Mouse (Mus musculus) lung, embryonic 14.5 days (tissue): ENCODE results near the gene AI467606. TPM values are rescaled to one million over a fixed set of nuclear protein-coding genes. Genes with fewer than 3 reads are reported as not detected.

ENCODE experiments used
- ATAC-seq: fragments of 200-750 bp; cut with Nextera tagmentation; 2 replicates; pipeline ENCODE4 v1.8.0; 2017; ENCODE audit warnings: mild to moderate bottlenecking, moderate TSS enrichment, moderate library complexity; ENCODE audit not compliant: insufficient read depth
- DNase-seq: peaks from one replicate; pipeline ENCODE4 v3.0.0-alpha.2; 2015
- H3K27ac ChIP-seq: fragments of 300-500 bp; sonication (generic); 2 replicates; pipeline ENCODE4 v1.5.1; 2014; ENCODE audit warnings: low read depth, mild to moderate bottlenecking, moderate library complexity
- H3K27me3 ChIP-seq: fragments of 300-500 bp; sonication (generic); 2 replicates; pipeline ENCODE4 v1.6.1; 2014; ENCODE audit warnings: low read length, control low read depth; ENCODE audit not compliant: insufficient read depth
- H3K36me3 ChIP-seq: fragments of 300-500 bp; sonication (generic); 2 replicates; pipeline ENCODE4 v1.6.1; 2014; ENCODE audit warnings: control low read depth; ENCODE audit not compliant: insufficient read depth
- H3K4me1 ChIP-seq: fragments of 300-500 bp; sonication (generic); 2 replicates; pipeline ENCODE4 v1.6.1; 2014; ENCODE audit warnings: antibody characterized with exemption, control low read depth; ENCODE audit not compliant: insufficient read depth
- H3K4me2 ChIP-seq: fragments of 300-500 bp; sonication (generic); 2 replicates; pipeline ENCODE4 v1.6.1; 2014; ENCODE audit warnings: mild to moderate bottlenecking
- H3K4me3 ChIP-seq: fragments of 300-500 bp; sonication (generic); 2 replicates; pipeline ENCODE4 v1.5.1; 2014; ENCODE audit warnings: low read depth, low read length
- H3K9ac ChIP-seq: fragments of 300-500 bp; sonication (generic); 2 replicates; pipeline ENCODE4 v1.6.1; 2014
- H3K9me3 ChIP-seq: fragments of 300-500 bp; sonication (generic); 2 replicates; pipeline ENCODE4 v1.6.1; 2016; ENCODE audit warnings: low read depth, low read length, control low read depth
- CTCF ChIP-seq: IDR thresholded peaks from 2 replicates; pipeline ENCODE4 v1.5.1; 2016; ENCODE audit warnings: antibody characterized with exemption, low read depth
- WGBS: fragments of 180-500 bp; shearing (Covaris S2); extraction: QIAGEN DNeasy Blood & Tissue Kit; methylation state at CpG from one replicate; pipeline ENCODE4 v1.1.7; 2014; 5-methylcytosine and 5-hydroxymethylcytosine counted together
- polyA plus RNA-seq: library from polyadenylated mRNA; unstranded; fragments of >200 nt; fragmentation: Nextera tagmentation; extraction: Ambion mirVana; gene quantifications from 2 replicates; pipeline ENCODE4 v1.2.1, GENCODE M21; 2014

Gene AI467606
- polyA plus RNA-seq, 1 experiment from 2014 or later = 6.5 TPM

DNA sequence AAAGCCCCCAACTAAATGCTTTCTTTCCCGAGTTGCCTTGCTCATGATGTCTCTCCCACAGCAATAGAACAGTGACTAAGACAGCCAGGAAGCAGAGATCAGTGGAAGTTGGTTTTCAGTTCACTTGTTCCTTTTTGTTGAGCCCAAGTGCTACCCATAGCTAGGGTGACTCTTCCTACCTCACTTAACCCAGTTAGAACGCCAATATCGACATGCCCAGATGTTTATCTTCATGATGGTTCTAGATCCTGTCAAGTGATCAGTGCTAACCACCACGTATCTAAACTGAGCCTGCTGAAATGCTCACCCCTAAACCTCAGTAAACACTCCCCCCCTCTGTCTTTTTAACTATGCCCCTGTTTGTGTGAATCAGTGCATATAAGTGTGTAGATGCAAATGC is 8.4 kb downstream of the AI467606 start:
- no peaks in the 10 kb centered on the region for H3K4me1 ChIP-seq
- H3K4me2 ChIP-seq = no peak overlapping the region
- H3K4me3 ChIP-seq = no peak overlapping the region
- no peak for TF ChIP-seq CTCF
- H3K36me3 ChIP-seq = no peaks in the 10 kb centered on the region
- WGBS = 75% methylated on average over 4 of the region's 4 CpGs
- H3K9ac ChIP-seq = no peak overlapping the region
- no peak overlapping the region for H3K27ac ChIP-seq
- H3K27me3 ChIP-seq = no peaks in the 10 kb centered on the region
- DNase-seq (no peak), ATAC-seq (no peak)
- H3K9me3 ChIP-seq = no peaks in the 10 kb centered on the region

DNA sequence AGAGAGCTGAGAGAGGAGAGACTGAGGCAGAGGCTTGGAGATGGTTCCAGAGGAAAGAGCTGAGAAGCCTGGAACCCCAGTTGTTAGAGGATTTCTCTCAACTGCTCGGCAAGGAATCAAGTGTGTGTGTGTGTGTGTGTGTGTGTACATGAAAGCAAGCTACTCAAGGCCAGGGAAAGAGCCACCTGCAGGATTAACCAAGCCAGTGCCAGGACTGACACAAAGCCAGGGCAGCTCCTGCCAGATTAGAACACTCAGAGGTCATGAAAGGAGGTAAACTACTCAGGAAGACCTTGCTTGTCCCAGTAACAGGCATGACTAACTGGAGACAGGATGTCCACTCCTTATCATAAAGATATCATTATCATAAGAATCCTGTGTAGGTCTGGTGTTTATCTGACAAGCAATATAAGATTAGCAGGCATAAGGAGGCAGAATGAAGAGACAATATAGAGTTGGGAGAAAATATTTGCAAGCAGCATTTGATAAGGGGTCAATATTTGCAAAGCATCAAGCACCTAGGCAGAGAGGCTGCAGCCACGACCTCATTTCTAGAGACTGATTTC is 10.4 kb downstream of the AI467606 start:
- ATAC-seq = no peak
- Histone ChIP-seq H3K4me2 (no peak overlapping the region), H3K9ac (no peak overlapping the region), H3K4me3 (no peak overlapping the region), H3K4me1 (no peaks in the 10 kb centered on the region), H3K36me3 (no peaks in the 10 kb centered on the region), H3K9me3 (no peaks in the 10 kb centered on the region), H3K27ac (no peak overlapping the region), H3K27me3 (no peaks in the 10 kb centered on the region)
- TF ChIP-seq CTCF = peak; percentile 26; the same call in 1 of the 2 replicates
- WGBS = 24% methylated on average over 2 of the region's 2 CpGs
- no peak for DNase-seq

DNA sequence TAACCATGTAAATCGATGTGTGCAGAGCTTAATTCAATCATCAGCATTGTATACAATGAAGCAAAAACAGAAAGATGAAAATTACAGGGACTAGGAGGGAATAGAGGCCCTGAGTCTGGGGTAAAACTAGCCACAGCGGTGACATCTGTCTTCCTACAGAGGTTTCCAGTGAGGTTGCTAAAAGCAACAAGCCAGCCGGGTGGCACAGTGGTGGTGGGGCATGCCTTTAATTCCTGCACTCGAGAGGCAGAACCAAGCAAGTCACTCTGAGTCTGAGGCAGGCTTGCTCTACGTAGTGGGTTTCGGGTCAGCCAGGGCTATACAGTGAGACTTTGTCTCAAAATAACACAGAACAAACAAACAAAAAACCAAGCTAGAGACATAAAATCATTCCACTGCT is 11.0 kb downstream of the AI467606 start:
- WGBS = 62% methylated on average over 6 of the region's 6 CpGs
- Histone ChIP-seq H3K27ac (no peak overlapping the region), H3K9me3 (no peaks in the 10 kb centered on the region), H3K4me1 (no peaks in the 10 kb centered on the region), H3K4me2 (no peak overlapping the region), H3K4me3 (no peak overlapping the region), H3K27me3 (no peaks in the 10 kb centered on the region), H3K9ac (no peak overlapping the region), H3K36me3 (no peaks in the 10 kb centered on the region)
- no peak for ATAC-seq
- TF ChIP-seq CTCF = no peak
- no peak for DNase-seq

DNA sequence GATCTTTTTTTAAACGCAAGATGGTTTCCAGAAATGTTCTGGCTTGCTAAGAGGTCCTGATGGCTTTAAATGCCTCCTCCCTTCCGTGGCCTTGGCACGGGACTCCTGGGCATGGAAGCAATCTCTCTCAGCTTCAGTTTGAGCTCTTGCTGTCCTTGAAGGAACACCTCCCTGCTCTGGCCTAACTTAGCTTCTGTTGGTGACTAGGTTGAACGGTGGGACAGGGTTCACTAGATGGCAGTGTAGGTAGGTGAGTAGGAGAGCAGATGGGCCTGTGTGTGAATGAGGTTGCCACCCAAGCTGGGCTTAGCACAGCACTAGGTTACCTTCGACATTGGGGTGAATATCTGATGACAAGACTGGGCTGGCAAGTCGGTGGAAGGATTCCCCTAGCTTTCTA is 12.8 kb downstream of the AI467606 start:
- Histone ChIP-seq H3K27me3 (no peaks in the 10 kb centered on the region), H3K27ac (no peak overlapping the region), H3K4me3 (no peak overlapping the region), H3K4me1 (no peaks in the 10 kb centered on the region), H3K9me3 (no peaks in the 10 kb centered on the region), H3K9ac (no peak overlapping the region), H3K4me2 (no peak overlapping the region), H3K36me3 (no peaks in the 10 kb centered on the region)
- WGBS = 56% methylated on average over 6 of the region's 6 CpGs
- ATAC-seq = no peak
- TF ChIP-seq CTCF = no peak
- DNase-seq = no peak

DNA sequence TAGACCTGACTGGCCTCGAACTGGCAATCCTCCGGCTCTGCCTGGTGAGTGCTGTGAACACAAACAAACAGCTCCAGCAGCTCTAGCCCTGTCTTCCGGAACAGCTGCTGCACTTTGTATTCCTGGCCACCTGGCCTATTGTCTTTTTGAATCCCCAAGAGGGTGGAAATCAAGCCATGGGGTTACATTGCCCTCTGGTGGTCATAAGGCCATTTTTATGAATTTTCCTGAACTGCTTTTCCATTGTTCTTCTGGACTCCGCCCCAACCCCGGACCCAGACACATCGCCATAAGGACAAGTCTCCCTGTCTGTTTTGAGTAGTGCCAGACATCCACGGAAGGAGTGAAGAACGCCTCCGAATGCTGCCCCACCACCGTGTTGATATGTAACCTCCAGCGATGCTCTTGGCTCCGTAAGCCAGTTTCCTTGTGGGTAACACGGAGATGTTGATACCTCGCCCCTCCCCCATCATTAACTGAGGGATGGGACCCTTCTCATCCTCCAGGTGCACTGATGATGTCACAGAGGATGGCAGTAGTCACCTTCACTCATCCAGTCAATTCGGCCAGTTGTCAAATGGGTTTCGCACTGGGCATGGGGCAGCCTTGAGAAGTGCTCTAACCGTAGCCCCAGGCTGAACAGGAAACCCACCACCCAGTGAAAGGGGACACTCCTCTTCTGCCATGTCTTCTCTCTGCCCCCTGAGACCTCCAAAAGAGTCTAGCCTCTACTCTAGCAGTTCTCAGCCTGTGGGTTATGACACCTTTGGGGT is 13.6 kb downstream of the AI467606 start:
- Histone ChIP-seq H3K4me3 (peak overlapping the region; percentile 30), H3K4me1 (no peaks in the 10 kb centered on the region), H3K4me2 (peak overlapping the region; percentile 62), H3K36me3 (no peaks in the 10 kb centered on the region), H3K27ac (no peak overlapping the region), H3K9me3 (no peaks in the 10 kb centered on the region), H3K9ac (peak overlapping the region; percentile 51), H3K27me3 (no peaks in the 10 kb centered on the region)
- 12% methylated on average over 17 of the region's 17 CpGs for WGBS
- peak; percentile 86 for ATAC-seq
- DNase-seq = peak; percentile 96
- TF ChIP-seq CTCF = peak; percentile 93

DNA sequence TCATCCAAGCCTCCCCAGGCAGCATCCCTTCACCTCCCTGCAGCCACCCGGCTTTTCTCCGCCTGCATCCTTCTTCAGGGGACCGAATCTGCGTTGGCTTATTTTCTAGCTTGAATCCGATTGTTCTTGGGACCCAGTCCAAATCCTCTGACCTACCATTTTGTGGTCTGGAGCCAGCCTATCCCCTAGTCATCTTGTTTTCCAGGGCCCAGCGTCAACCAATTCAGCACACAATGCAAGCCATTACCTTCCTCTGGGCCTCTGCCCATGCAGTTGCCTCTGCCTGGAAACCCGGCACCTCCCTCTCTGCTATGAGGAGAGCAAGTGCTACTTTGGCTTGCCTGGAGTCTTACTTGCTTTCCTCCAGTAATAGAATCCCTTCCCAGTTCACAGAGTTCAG is 14.4 kb downstream of the AI467606 start:
- ATAC-seq = no peak
- no peak overlapping the region for H3K4me3 ChIP-seq
- 77% methylated on average over 7 of the region's 7 CpGs for WGBS
- no peak for DNase-seq
- H3K27ac ChIP-seq = no peak overlapping the region
- no peaks in the 10 kb centered on the region for H3K9me3 ChIP-seq
- H3K27me3 ChIP-seq = no peaks in the 10 kb centered on the region
- H3K36me3 ChIP-seq = no peaks in the 10 kb centered on the region
- no peaks in the 10 kb centered on the region for H3K4me1 ChIP-seq
- TF ChIP-seq CTCF = no peak
- H3K9ac ChIP-seq = no peak overlapping the region
- no peak overlapping the region for H3K4me2 ChIP-seq

DNA sequence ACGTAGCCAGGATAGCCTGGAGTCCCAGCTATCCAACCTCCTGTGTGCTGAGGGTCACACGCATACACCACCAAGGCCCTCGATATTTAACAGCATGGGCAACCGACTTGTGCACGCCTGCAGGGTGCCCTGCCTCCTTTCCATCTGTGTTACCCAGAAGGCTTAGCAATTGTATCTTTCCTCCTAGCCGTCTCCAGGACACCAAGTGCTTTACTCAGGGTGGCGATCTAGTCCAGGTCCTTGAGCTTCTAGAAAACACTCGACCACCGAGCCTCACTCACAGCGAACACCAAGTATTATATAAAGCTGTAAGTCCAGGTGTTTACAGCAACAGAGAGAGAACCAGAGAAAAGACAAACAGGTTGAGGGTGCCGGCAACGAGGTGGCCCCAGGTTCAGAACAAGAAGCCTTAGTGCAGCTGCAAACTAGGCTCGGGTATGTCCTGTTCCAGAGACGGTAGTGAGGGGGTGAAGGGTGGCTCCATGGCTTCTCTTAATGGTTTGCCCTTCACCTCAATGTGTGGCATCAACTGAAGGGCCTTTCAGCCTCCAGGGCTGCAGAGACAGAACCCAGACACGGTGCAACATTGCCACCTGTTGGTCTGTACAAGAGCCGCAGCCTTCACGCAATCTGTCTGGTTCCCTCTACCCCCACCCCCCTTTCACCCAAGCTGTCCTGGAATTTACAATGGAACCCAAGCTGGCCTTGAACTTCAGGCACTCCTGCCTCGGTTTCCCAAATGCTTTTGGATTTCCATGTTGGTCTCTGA is 19.3 kb downstream of the AI467606 start:
- Histone ChIP-seq H3K9me3 (no peaks in the 10 kb centered on the region), H3K27me3 (no peaks in the 10 kb centered on the region), H3K27ac (no peak overlapping the region), H3K4me2 (no peak overlapping the region), H3K4me3 (no peak overlapping the region), H3K9ac (no peak overlapping the region), H3K36me3 (no peaks in the 10 kb centered on the region), H3K4me1 (no peaks in the 10 kb centered on the region)
- WGBS = 33% methylated on average over 18 of the region's 18 CpGs
- TF ChIP-seq CTCF = peak; percentile 92
- ATAC-seq = peak; percentile 55; the same call in 1 of the 2 replicates
- peak; percentile 89 for DNase-seq
